In the genomic region with DNA sequence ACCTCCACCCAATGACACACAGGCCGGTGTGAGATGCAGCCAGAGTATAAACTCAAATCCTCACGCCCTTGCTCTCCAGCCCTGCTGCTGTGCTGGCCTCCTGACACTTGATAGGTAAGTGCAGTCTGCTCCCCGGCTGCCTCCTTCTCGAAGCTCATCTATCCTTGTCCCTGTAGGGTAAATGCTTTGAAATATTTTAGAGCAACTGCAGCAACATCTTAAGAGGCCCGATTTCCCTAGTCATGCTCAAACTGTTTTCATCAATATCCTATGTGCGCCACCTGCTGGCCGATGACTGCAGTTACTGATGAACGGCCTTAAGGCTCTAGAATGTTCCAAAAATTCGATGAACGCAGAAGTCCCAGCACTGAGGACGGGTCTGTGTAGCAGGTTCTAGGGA, we compare ENCODE assay signal across 8 mouse cellular contexts. TPM values are rescaled to one million over a fixed set of nuclear protein-coding genes. Genes with fewer than 3 reads are reported as not detected.
DNase-seq lines count a peak whose midpoint lies in the region; ATAC-seq lines count a peak whose summit lies in the region.
"Had no signal": no experiment of that assay in that cellular context is flagged by ENCODE, and none has a peak within 500 bp of the region (broad histone marks: within the 10 kb centered on the region; RNA-seq: fewer than 3 reads in every experiment).

No protein-coding gene starts in this region.

- peak; percentile 71 for DNase-seq in cerebellum, adult 8-10 months
- peak; percentile 78 for DNase-seq in induced T-regulatory cell, adult 2 months (ENCODE audit: low read depth)
- DNase-seq in left cerebral cortex, adult 11 months (ENCODE audit: low spot score), result peak; percentile 68
- peak; percentile 52 to 59 for DNase-seq in right cerebral cortex, postnatal 36 days (ENCODE audit: low spot score in 2 of 2)

- peak; percentile 80 for ATAC-seq in activated CD4-positive, CD25-positive, alpha-beta regulatory T cell, adult 4 months
- ATAC-seq in frontal cortex, adult (ENCODE audit: low TSS enrichment), result peak; percentile 85
- peak; percentile 68; the same call in 1 of the 2 replicates for ATAC-seq in megakaryocyte-erythroid progenitor cell, adult 5-6 weeks (replicated peaks; ENCODE audit: low FRiP score, low TSS enrichment, poor library complexity, severe bottlenecking)

RNA-seq across cellular contexts. Expression of gene Aurkc, which starts 58.1 kb away (rescaled TPM):
- polyA plus RNA-seq in activated CD4-positive, CD25-positive, alpha-beta regulatory T cell, adult 4 months (2017; shearing (Covaris generic)), result not detected
- not detected in 2 replicates for total RNA-seq in megakaryocyte-erythroid progenitor cell, adult 5-6 weeks (2014; fragmentation: Nextera tagmentation)
- total RNA-seq in megakaryocyte-erythroid progenitor cell, adult 5-6 weeks (2017), result not detected in 2 replicates
- polyA plus RNA-seq: myocyte had no signal

Comparison
In these comparisons a context has a peak if more than half of its experiments do, and no peak if none do; other contexts are left out.
1. Peak in every context shown above with its lines: DNase-seq and ATAC-seq.